Mouse (Mus musculus): Measurements from ENCODE around the gene Amh.
"Not testable (repeated sequence)": the region's sequence is repeated elsewhere in the genome, so short reads cannot be mapped to it uniquely, and the experiment has no call there.

The Amh gene

GRCm38 (mm10) chr10:80808099-80808984 is 3.3 kb downstream of the Amh start:
- DNase-seq (ENCODE audit: low spot score): peak; percentile 32

DNA sequence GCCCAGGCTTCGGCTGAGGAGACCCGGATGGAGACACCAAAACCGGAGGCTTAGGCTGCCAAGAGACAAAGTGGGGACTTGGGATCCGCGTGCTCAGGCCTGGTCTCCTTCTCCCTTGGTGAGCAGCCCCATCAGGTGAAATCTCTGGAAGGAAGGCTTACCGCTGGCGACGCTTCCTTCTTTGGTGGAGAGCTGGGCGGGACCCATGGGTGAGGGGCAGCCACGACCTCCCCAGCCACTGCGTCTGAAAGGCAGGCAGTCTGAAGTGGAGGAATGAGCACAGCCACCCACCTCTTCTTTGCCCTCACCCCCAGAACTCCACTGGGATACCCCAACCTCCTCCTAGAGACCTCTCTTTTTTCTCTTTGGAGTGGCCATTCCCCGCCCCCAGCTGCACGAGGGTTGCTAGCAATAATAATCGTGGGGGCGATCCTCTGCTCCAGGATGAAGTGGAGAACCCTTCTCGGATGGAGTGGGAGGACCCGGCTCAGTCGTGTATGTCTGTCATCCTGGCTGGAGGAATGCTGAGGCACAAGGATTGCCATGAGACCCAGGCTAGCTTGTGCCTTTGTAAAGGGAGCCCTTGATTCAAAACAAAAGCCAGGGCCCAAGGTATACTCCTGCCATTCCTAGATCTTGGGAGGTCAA is 4.1 kb downstream of the Amh start:
- DNase-seq (ENCODE audit: low spot score): peak; percentile 39

DNA sequence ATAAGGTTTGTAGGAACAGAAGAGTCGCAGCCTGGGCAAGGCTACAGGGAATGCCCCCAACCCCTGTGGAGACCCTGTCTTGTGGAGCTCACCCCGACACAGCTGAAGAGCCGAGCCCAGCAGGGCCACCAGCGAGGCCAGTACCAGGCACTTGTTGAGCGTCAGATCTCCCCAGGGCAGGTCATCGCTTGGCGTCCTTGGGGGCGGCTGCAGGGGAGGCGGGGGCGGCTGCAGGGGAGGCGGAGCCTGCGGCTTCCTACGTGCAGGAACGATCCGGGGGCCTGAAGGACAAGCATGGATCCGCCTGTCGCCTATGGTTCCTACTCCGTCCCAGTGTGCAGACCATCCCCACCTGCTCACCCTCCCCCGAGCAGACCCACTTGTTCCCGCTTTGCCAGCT is 5.0 kb downstream of the Amh start:
- no peak for DNase-seq (ENCODE audit: low spot score)

DNA sequence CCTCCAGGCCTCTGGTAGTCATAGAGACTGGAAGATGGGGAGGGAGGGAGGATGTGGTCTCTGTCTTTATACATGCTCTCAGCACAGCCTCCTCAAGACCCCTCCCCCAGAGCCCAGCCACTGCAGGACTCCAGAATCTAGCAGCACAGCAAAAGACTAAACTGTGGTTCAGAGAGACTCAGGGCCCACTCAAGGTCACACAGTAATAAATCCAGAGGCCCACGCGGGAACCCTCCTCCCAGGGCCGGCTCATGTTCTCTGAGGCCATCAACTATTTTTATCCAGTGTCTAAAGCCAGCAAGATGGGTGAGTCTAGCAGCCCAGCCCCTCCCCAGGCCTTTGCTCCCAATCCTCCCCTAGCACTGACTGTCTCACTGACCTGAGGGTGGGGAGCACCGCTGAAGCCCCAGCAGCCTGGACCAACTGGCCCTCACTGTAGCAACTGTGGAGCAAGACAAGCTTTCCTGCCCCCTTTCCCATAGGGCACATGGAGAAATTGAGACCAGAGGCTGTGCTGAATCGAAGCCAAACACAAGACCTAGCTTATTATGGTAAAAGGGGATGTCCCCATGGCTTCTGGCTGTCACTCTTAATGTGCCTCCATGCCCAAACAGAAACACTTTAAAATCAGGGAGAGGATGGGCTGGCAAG is 7.5 kb downstream of the Amh start:
- no peak for DNase-seq (ENCODE audit: low spot score)

DNA sequence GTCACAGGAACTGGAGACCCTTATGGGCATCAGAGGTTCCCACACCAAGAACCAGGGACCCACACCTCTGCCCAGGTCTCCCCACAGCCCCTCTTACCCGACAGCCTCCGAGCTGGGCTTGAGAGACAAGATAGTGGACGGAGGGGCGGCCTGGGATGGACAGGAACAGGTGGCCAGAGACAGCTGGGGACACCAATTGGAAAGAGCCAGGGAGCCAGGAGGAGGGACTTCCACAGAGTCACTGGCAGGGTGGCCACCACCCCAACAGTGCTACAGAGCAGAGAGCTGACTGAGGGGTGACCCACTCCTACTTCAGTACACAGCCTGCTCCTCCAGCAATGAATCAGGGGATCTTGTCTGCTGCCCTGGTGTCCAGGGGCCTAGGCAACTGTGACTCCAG is 8.3 kb downstream of the Amh start, which contains the start of gene Jsrp1:
Jsrp1 (minus strand) TSS at position 133 of the 400 bp plus-strand sequence.
- DNase-seq (ENCODE audit: low spot score): no peak

GRCm38 (mm10) chr10:80814800-80815199 is 9.8 kb downstream of the Amh start:
- no peak for DNase-seq (ENCODE audit: low spot score)

DNA sequence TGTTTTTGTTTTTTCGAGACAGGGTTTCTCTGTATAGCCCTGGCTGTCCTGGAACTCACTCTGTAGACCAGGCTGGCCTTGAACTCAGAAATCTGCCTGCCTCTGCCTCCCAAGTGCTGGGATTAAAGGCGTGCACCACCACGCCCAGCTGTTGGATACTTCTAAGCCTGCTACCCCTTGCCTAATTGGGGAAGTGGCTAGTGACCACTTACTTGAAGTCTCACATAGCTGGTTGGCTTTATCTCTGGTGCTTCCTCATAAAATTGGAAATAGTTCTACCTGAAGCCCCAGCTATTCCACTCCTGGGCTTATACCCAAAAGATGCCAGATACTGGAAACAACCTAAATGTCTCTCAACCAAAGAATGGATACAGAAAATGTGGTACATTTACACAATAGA is 11.3 kb downstream of the Amh start:
- DNase-seq (ENCODE audit: low spot score): not testable (repeated sequence)

DNA sequence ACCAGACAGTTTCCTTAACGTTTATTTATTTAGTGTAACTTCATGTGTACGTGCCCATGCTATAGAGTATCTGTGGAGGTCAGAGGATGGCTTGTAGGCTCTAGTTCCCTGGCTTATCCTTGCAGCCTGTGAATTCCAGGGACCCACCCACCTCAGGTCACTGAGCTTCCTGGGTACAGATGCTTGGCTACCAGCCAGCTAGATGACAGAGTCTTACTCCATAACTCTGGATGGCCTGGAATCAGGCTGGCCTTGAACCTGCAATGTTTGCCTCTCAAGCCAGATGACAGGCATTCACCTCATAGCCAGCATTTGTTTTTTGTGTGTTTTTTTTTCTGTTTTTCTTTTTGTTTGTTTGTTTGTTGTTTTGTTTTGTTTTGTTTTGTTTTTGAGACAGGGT is 12.1 kb downstream of the Amh start:
- DNase-seq (ENCODE audit: low spot score): no peak

DNA sequence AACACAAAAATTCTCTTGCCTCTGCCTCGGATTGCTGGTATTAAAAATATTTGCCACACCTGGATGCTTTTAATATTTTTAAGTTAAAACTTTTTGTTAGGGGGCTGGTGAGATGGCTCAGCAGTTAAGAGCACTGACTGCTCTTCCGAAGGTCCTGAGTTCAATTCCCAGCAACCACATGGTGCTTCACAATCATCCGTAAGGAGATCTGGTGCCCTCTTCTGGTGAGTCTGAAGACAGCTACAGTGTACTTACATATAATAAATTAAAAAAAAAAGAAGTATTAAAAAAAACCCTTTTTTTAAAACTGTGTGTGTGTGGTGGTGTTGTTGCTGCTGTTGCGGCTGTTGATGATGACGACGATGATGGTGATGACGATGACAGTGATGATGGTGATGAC is 12.9 kb downstream of the Amh start:
- not testable (repeated sequence) for DNase-seq (ENCODE audit: low spot score)

- DNase-seq (ENCODE audit: low spot score): no peak
Observed at GRCm38 (mm10) chr10:80818599-80819281, 13.7 kb downstream of the Amh start.

DNA sequence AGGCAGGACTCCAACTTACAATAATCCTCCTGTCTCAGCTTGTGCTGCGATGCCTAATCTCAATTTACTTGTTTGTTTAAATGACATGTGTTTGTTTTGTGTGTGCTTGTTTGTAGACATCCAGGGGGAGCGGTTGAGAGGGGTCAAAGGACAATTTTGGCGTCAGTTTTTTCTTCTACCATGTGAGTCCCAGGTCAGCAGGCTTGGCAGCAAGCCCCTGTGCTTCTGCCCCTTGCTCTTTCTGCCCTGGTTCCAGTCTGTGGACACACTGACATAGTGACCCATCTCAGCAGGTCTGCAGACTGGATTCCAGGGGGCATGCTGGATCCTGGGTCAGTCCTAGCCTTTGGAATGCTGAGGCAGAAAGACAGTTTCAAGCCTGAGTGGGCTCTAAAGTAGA is 14.4 kb downstream of the Amh start:
- DNase-seq (ENCODE audit: low spot score): no peak

- peak; percentile 56 for DNase-seq (ENCODE audit: low spot score)
Observed at GRCm38 (mm10) chr10:80821991-80822390, 16.9 kb downstream of the Amh start.

- DNase-seq (ENCODE audit: low spot score): no peak
Observed at GRCm38 (mm10) chr10:80822528-80822927, 17.5 kb downstream of the Amh start.

GRCm38 (mm10) chr10:80823316-80823715 is 18.3 kb downstream of the Amh start:
- no peak for DNase-seq (ENCODE audit: low spot score)

- no peak for DNase-seq (ENCODE audit: low spot score)
Observed at GRCm38 (mm10) chr10:80823847-80824643, 19.0 kb downstream of the Amh start.

DNA sequence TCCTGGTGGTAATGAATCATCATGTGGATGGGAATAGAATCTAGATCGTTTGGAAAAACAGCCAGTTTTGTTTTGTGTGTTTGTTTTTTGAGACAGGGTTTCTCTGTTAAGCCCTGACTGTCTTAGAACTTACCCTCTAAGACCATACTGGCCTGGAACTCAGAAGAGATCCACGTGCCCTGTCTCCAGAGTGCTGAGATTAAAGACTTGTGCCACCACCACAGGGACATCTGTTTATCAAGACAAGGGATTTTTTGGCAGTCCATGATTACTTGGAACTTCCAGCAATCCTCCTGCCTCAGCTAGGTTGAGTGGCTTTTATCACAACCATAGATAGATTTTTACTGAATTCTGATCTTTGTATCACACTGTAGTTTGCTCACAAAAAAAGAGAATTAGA is 19.8 kb downstream of the Amh start:
- DNase-seq (ENCODE audit: low spot score): no peak

- DNase-seq (ENCODE audit: low spot score): peak; percentile 100
Observed at GRCm38 (mm10) chr10:80826151-80827062, 21.4 kb downstream of the Amh start, which contains the start of gene Oaz1. TSS of gene Oaz1 (plus strand) at chr10:80826656.

DNA sequence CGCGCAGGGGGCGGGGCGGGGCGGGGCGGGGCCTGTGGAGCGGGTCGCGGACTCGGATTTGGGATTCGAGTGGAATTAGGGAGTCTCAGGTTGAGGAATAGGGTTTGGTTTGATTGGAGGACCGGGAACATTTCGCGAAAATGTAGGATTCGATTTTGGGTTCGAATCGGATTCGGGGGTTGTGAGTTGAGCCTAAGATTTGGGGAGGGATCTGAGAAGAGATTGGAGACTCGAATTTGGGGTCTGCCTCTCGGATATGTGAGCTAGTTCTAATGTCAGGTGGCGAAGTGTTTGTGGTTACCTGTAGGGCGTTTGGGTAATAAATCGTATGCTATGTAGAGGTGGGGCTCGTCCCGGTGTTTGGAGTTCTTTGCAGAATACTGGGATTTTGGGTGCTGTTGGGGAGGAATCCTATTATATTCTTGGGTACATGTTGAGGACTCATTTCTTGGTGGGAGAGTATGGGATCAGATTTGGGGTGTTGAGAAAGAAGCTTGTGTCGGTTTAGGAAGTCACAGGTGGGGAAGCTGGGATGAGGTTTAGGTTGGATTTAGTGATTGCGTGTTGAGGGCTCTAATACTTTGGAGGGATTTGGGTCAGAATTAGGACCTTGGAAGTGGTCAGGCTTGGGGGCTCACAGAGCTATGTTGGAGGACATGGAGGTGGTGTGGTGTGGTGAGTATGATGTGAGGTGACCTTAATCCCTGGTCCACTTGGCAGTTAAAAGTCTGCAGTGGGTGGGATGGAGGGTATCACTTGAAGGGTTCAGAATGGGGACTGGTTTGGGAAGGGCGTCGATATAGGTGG is 22.2 kb downstream of the Amh start:
- no peak for DNase-seq (ENCODE audit: low spot score)

DNA sequence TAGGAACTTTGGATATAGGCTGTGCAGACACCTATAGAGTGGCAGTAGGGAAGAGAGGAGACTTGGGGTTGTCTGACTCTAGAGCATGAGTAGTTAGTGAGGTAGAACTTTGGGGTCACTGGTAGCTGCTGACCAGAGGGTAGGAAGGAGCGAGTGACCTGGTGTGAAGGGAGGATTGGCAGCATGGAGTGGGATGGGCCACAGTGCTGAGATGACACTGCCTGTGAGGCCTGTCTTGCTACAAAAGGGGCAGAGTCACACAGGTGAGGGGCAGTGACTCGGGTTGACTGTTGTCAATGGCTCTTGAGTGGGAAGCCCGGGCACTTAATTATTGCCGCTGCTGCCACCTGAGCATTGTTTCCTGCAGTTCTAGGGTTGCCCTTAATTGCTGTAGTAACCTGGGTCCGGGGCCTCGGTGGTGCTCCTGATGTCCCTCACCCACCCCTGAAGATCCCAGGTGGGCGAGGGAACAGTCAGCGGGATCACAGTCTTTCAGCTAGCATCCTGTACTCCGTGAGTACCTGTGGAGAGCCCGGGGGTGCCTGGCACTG is 22.9 kb downstream of the Amh start:
- DNase-seq (ENCODE audit: low spot score): no peak

All from embryo, embryonic 10.5 days (tissue).